Mouse (Mus musculus) hindbrain, embryonic 15.5 days (tissue): Measurements from ENCODE around the gene Nav2. TPM values are rescaled to one million over a fixed set of nuclear protein-coding genes. Genes with fewer than 3 reads are reported as not detected.

Experiments
- ATAC-seq: fragments of 200-750 bp; cut with Nextera tagmentation; 2 replicates; pipeline ENCODE4 v1.8.0; 2017; ENCODE audit warnings: low read depth, moderate number of reproducible peaks, moderate TSS enrichment; ENCODE audit not compliant: low FRiP score
- H3K27ac ChIP-seq: fragments of 300-500 bp; sonication (generic); replicated peaks from 2 replicates; pipeline ENCODE4 v1.5.1; 2015; ENCODE audit warnings: mild to moderate bottlenecking, inconsistent platforms
- H3K27me3 ChIP-seq: fragments of 300-500 bp; sonication (generic); 2 replicates; pipeline ENCODE4 v1.6.1; 2015; ENCODE audit warnings: control low read depth, inconsistent platforms
- H3K36me3 ChIP-seq: fragments of 300-500 bp; sonication (generic); 2 replicates; pipeline ENCODE4 v1.6.1; 2015; ENCODE audit warnings: control low read depth, inconsistent platforms
- H3K4me1 ChIP-seq: fragments of 300-500 bp; sonication (generic); replicated peaks from 2 replicates; pipeline ENCODE4 v1.6.1; 2015; ENCODE audit warnings: control low read depth, inconsistent platforms
- H3K4me2 ChIP-seq: fragments of 300-500 bp; sonication (generic); 2 replicates; pipeline ENCODE4 v1.6.1; 2015; ENCODE audit warnings: moderate library complexity, mild to moderate bottlenecking, inconsistent platforms
- H3K4me3 ChIP-seq: fragments of 300-500 bp; sonication (generic); 2 replicates; pipeline ENCODE4 v1.5.1; 2015; ENCODE audit warnings: mild to moderate bottlenecking, inconsistent platforms
- H3K9ac ChIP-seq: fragments of 300-500 bp; sonication (generic); 2 replicates; pipeline ENCODE4 v1.6.1; 2015; ENCODE audit warnings: inconsistent platforms
- H3K9me3 ChIP-seq: fragments of 300-500 bp; sonication (generic); 2 replicates; pipeline ENCODE4 v1.6.1; 2016; ENCODE audit warnings: control low read depth, inconsistent platforms
- WGBS: fragments of 180-500 bp; shearing (Covaris S2); methylation state at CpG from one replicate; pipeline ENCODE4 v1.1.7; 2015; 5-methylcytosine and 5-hydroxymethylcytosine counted together
- polyA plus RNA-seq: library from polyadenylated mRNA; unstranded; fragments of >200 nt; fragmentation: Nextera tagmentation; extraction: Ambion mirVana; gene quantifications from 2 replicates; pipeline ENCODE4 v1.2.1, GENCODE M21; 2015

Nav2 gene
- polyA plus RNA-seq, 1 experiment from 2014 or later: 24.7 TPM

DNA sequence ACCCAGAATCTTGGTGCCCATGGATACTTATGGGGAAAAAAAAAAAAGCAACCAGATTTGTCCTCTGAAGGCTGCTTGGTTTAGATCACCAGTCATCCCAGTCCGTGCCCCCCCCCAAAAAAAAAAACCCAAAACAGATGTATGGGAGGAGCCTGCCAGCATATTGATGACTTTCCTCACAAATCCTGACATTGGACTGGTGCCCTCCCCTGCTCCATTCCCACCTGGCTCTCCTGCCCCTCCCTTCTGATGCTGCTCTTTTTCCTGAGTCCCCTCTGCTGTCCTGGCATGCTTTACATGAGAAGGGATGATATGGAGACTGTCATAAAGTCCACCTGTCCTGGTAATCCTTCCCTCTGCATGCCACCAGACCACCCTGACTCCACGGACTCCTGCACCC, 107.6 kb downstream of the Nav2 start:
- peaks cover 63% of the 10 kb centered on the region for H3K4me1 ChIP-seq
- no peak overlapping the region for H3K4me2 ChIP-seq
- no peak overlapping the region for H3K4me3 ChIP-seq
- ATAC-seq: no peak
- H3K9me3 ChIP-seq: no peaks in the 10 kb centered on the region
- H3K27me3 ChIP-seq: no peaks in the 10 kb centered on the region
- H3K27ac ChIP-seq: no peak overlapping the region
- no peak overlapping the region for H3K9ac ChIP-seq
- WGBS: 47% methylated on average over 2 of the region's 2 CpGs
- no peaks in the 10 kb centered on the region for H3K36me3 ChIP-seq

DNA sequence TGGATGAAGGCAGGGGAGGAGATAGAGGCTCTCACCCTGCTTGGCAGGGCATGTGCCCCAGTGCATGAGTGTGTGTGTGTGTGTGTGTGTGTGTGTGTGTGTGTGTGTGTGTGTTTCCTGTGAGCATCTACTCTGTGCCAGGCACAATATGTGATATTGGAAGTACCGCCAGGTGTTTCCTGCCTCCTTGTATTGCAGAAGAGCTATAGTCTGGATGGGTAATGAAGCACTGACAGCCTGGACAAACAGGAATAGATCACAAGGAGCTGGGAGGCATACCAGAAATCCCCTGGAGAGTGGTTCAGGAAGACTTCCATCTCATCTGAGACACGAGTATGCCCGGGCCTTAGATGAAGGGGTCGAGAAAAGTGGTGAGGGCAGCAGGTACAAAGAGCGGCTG, 109.3 kb downstream of the Nav2 start:
- H3K27ac ChIP-seq: no peak overlapping the region
- H3K9me3 ChIP-seq: no peaks in the 10 kb centered on the region
- no peak for ATAC-seq
- peaks cover 58% of the 10 kb centered on the region for H3K4me1 ChIP-seq
- no peaks in the 10 kb centered on the region for H3K36me3 ChIP-seq
- no peak overlapping the region for H3K4me3 ChIP-seq
- no peak overlapping the region for H3K4me2 ChIP-seq
- H3K27me3 ChIP-seq: no peaks in the 10 kb centered on the region
- H3K9ac ChIP-seq: no peak overlapping the region
- 60% methylated on average over 5 of the region's 5 CpGs for WGBS

DNA sequence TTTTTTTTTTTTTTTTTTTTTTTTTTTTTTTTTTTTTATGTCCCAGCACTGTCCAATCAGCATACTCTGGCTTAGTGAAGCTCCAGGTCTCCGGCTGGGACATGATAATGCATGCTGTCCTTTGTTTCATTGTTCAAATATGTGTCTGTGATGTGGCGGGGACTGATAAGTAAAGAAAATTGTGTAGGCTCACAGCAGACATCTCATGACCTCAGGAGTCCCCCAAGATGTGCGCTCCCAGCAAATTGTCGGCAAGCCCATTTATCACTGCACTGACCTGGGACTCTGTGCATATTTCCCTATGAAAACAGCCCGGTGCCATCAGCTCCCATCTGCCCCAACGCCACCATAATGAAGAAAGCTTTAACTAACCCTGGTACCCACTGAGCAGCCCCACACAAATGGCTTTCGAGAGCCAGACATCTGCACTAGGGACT, 110.0 kb downstream of the Nav2 start:
- H3K9ac ChIP-seq: no peak overlapping the region
- H3K4me3 ChIP-seq: no peak overlapping the region
- 16% methylated on average over 7 of the region's 7 CpGs for WGBS
- peak; percentile 46; the same call in 1 of the 2 replicates for ATAC-seq
- peak overlapping the region; percentile 16; the same call in 1 of the 2 replicates for H3K27ac ChIP-seq
- peaks cover 51% of the 10 kb centered on the region for H3K4me1 ChIP-seq
- H3K27me3 ChIP-seq: no peaks in the 10 kb centered on the region
- no peaks in the 10 kb centered on the region for H3K36me3 ChIP-seq
- no peak overlapping the region for H3K4me2 ChIP-seq
- H3K9me3 ChIP-seq: no peaks in the 10 kb centered on the region

DNA sequence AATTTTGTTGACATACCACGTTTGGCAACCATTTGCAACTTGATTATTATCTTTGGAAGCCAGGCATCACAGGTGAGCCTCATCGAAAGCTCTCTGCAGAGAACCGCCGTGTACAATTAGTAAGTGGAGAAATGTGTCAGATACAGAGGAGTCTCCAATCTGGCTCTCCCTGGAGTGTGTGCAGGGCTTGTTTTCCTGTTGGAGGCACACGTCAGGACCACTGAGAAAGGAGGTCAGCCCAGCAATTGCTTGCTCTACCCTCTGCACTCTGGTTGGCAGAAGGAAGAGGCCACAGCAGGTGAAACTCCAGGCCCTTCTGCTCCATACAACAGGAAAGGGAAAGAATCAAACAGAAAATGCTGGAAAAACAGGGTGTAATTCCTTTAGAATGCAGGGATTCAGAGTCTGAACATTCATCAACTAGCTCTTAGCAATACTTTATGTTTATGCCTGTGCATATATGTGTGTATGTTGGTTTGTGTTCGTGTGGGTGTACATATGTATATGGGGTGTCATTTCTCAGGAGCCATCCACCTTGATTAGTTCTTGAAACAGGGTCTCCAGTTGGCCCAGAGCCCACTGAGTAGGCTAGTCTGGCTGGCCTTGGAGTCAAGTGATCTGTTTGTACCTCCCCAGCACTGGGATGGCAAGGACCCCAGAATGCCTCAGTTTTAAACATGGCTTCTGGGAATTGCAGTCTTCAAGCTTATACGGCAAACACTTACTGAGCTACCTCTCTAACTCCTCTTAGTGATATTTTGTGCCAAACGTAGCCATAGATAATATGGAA, 116.7 kb downstream of the Nav2 start:
- H3K4me3 ChIP-seq: no peak overlapping the region
- 0 out of 2 replicates have a peak overlapping the region, but pooled peaks have one; percentile 25 for H3K27ac ChIP-seq
- H3K27me3 ChIP-seq: no peaks in the 10 kb centered on the region
- H3K4me2 ChIP-seq: no peak overlapping the region
- H3K36me3 ChIP-seq: no peaks in the 10 kb centered on the region
- WGBS: 70% methylated on average over 8 of the region's 8 CpGs
- H3K9ac ChIP-seq: no peak overlapping the region
- peaks cover 17% of the 10 kb centered on the region for H3K4me1 ChIP-seq
- no peaks in the 10 kb centered on the region for H3K9me3 ChIP-seq
- ATAC-seq: no peak

DNA sequence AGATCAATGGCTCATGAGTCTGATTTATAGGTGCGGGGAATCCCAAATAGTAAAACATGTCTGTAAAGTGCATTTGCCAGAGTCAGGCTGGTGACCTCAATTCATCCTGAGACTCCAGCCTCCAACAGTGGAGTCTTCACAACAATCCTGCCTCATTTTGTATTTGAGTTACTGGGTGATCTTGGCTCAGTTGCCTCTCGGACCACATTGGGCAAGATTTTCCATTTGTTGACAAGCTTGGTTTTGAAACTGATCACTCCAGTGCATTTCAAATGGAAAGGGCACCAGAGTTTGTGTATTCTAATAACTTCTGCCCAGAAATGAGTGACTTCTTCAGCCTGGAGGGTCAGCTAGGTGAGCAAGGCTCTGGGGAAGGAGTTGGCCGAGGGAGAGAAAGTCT, 117.5 kb downstream of the Nav2 start:
- no peak overlapping the region for H3K4me2 ChIP-seq
- H3K27ac ChIP-seq: no peak overlapping the region
- H3K4me1 ChIP-seq: peaks cover 17% of the 10 kb centered on the region
- no peak overlapping the region for H3K4me3 ChIP-seq
- no peaks in the 10 kb centered on the region for H3K36me3 ChIP-seq
- H3K27me3 ChIP-seq: no peaks in the 10 kb centered on the region
- H3K9me3 ChIP-seq: no peaks in the 10 kb centered on the region
- H3K9ac ChIP-seq: no peak overlapping the region
- WGBS: 78% methylated on average over 3 of the region's 3 CpGs
- ATAC-seq: no peak

DNA sequence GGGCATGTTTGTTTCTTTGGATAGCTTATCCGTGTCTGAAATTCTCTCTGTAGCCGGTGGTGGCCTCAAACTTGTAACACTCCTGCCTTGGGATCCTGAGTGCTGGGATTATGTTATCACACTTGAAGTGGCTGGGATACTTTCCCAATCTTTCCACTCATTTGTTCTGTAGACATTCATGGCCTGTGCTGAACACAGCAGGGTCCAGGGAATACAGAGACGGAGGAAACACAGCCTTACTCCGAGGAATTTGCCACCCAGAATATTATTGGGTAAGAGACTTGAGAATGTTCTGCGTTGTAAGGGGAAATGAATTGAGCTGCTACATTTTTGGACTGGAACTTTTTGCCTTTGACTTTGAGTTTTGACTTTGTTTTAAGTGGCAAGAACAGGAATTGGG, 118.0 kb downstream of the Nav2 start:
- H3K4me2 ChIP-seq: no peak overlapping the region
- H3K9me3 ChIP-seq: no peaks in the 10 kb centered on the region
- peaks cover 17% of the 10 kb centered on the region for H3K4me1 ChIP-seq
- 65% methylated on average over 5 of the region's 5 CpGs for WGBS
- no peak overlapping the region for H3K9ac ChIP-seq
- no peak overlapping the region for H3K27ac ChIP-seq
- no peak overlapping the region for H3K4me3 ChIP-seq
- no peaks in the 10 kb centered on the region for H3K36me3 ChIP-seq
- no peaks in the 10 kb centered on the region for H3K27me3 ChIP-seq
- no peak for ATAC-seq

DNA sequence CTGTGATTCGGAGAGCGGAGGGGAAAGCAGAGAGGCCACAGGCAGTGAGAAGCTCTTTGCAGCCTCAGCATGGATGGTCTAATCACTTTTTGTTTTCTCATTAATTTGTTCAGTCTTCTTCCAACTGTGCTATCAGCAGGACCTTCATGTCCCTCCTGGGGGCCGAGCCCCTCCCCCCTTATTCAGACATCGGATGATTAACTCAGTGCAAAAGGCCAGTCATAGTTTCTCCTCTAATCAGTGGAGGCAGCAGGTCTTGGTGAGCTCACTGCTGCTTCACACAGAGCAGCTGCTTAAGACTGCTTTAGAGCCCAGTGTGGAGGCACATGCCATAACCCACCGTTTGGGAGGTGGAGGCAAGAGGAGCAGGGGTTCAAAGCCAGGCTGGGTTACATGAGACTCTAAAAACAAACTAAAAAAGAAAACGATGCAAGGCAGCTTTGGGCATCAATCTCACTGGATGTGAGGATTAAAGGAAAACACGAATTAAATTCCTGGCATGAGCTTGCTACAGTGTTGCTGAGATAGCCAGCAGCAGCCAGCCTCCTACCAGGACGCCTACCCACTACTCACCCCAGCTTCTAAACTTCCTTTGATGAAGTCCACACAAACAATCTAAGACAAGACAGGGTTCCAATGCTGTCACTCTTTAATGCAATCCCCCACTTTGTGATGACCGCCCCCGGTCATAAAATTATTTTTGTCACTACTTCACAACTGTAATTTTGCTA, 120.9 kb downstream of the Nav2 start:
- WGBS: 36% methylated on average over 10 of the region's 10 CpGs
- ATAC-seq: peak; percentile 59; the same call in 1 of the 2 replicates

DNA sequence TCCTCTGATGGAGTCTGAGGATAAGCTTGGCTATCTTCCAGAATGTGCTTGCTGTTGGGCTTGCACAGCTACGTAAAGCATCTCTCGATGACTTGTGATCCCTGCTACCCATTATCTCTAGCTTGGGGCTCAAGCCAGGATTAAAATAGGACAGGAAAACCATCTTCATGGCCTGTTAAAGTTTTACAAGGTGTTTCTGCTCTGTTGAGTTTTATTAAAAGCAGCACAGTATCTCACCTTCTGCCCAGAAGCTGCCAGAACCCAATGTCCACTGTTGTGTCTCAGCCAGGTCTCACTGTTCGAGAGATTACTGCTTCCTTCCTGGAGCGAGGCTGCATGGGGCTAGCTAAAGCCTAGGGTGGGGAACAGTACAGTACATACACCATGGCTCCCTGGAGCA, 123.7 kb downstream of the Nav2 start:
- Histone ChIP-seq H3K4me2 (no peak overlapping the region), H3K4me3 (no peak overlapping the region), H3K4me1 (peaks cover 10% of the 10 kb centered on the region), H3K9me3 (no peaks in the 10 kb centered on the region), H3K27me3 (no peaks in the 10 kb centered on the region), H3K36me3 (no peaks in the 10 kb centered on the region), H3K27ac (no peak overlapping the region), H3K9ac (no peak overlapping the region)
- ATAC-seq: no peak
- 72% methylated on average over 4 of the region's 4 CpGs for WGBS

More for the DNA sequence above, 120.9 kb downstream of the Nav2 start:
- no peaks in the 10 kb centered on the region for H3K27me3 ChIP-seq
- no peaks in the 10 kb centered on the region for H3K36me3 ChIP-seq
- no peak overlapping the region for H3K4me2 ChIP-seq
- H3K4me3 ChIP-seq: no peak overlapping the region
- H3K9ac ChIP-seq: no peak overlapping the region
- peak overlapping the region; percentile 12; the same call in 1 of the 2 replicates for H3K27ac ChIP-seq
- no peaks in the 10 kb centered on the region for H3K9me3 ChIP-seq
- peaks cover 17% of the 10 kb centered on the region for H3K4me1 ChIP-seq

DNA sequence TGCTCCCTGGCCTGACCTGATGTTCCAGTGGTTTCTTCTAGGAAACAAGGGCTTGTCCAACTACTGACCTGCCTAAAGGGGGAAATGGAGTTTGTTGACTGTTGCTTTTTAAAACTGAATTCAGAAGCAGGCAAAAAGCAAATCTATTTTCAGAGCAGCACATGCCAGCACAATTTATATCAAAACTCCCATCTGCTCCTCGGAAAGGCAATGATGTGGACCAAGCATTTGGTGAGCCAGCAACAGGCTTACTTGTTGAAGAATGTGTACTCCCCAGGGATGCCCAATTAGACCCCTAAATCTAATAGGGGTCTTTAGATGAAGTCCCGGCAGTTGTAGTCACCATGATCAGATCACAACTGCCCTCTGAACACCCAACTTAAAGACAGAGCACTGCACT, 125.7 kb downstream of the Nav2 start:
- no peak overlapping the region for H3K4me2 ChIP-seq
- no peak overlapping the region for H3K27ac ChIP-seq
- peaks cover 13% of the 10 kb centered on the region for H3K4me1 ChIP-seq
- H3K36me3 ChIP-seq: no peaks in the 10 kb centered on the region
- ATAC-seq: no peak
- no peaks in the 10 kb centered on the region for H3K27me3 ChIP-seq
- no peaks in the 10 kb centered on the region for H3K9me3 ChIP-seq
- no peak overlapping the region for H3K4me3 ChIP-seq
- no peak overlapping the region for H3K9ac ChIP-seq
- WGBS: 78% methylated on average over 2 of the region's 2 CpGs

DNA sequence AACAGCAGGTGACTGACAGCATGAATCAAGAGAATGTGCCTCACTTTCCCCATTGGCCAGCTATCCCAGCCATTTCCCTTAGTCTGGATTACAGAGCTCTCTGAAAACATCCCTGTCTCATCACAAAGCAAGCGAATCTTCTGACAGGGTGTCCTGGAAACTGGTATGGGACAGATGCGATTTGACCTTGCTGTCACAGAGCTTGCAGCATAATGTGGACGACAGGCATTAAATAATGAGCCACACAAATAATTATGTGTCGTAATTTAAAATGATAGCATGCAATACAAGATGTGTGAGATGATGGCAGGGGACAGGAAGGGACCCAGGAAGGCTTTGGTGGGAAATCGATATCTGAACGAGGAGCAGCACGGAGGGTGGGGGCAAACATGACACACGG, 131.6 kb downstream of the Nav2 start:
- no peak for ATAC-seq

DNA sequence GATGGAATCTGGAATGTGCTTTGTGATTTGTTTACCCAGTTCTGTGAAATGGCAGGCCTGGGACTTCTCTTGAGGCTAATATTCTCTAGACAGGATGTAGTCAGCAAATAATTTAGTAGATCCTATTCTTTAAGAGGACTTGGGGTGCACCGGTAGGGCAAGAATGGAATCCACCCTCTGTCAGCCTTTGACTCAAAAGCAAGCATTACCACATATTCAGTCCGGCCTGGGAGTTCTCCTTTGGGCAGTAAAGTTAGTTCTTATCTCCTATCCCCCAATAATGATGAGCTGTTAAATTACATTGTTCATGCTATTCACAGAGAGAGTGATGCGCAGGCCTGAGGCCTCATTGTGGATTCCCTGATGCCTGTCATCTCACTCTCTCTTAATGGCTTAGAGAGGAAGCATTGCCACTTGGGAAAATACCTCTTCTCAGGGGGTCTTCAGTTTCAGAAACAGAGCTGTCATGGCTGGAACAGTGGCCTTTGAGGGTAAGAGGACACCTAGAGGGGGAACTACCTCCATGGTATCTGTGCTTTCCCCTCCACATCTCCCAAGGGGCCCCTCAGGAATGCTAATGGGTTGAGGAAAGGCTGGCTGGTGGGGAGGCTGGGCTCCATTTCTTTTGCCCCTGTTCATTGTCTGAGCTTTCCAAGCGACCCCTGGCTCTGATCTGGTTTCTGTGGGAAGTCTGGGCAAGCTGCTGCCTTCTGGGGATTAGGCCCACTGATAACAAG, 133.0 kb downstream of the Nav2 start:
- 28% methylated on average over 4 of the region's 4 CpGs for WGBS
- H3K9me3 ChIP-seq: no peaks in the 10 kb centered on the region
- ATAC-seq: no peak
- no peaks in the 10 kb centered on the region for H3K36me3 ChIP-seq
- no peaks in the 10 kb centered on the region for H3K27me3 ChIP-seq
- peaks cover 39% of the 10 kb centered on the region for H3K4me1 ChIP-seq
- H3K27ac ChIP-seq: no peak overlapping the region
- no peak overlapping the region for H3K4me3 ChIP-seq
- no peak overlapping the region for H3K9ac ChIP-seq
- H3K4me2 ChIP-seq: no peak overlapping the region

More for the DNA sequence above, 131.6 kb downstream of the Nav2 start:
- 62% methylated on average over 8 of the region's 8 CpGs for WGBS
- Histone ChIP-seq H3K9ac (no peak overlapping the region), H3K4me3 (no peak overlapping the region), H3K9me3 (no peaks in the 10 kb centered on the region), H3K4me2 (no peak overlapping the region), H3K27ac (no peak overlapping the region), H3K4me1 (peaks cover 26% of the 10 kb centered on the region), H3K27me3 (no peaks in the 10 kb centered on the region), H3K36me3 (no peaks in the 10 kb centered on the region)
